Mouse (Mus musculus) CH12.LX (cell line): Measurements from ENCODE around the gene Obp2b. TPM values are rescaled to one million over a fixed set of nuclear protein-coding genes. Genes with fewer than 3 reads are reported as not detected.

Experiments used
- DNase-seq: peaks from one replicate; pipeline ENCODE4 v3.0.0-alpha.2; 2013; ENCODE audit errors: extremely low read depth
- H3K27ac ChIP-seq: 2 replicates; pipeline ENCODE4 v1.5.1; 2012; ENCODE audit warnings: low read depth, mild to moderate bottlenecking, control low read depth, moderate library complexity; ENCODE audit not compliant: insufficient read depth
- H3K27me3 ChIP-seq: replicated peaks from 2 replicates; pipeline ENCODE3; 2012; ENCODE audit warnings: inconsistent platforms
- H3K36me3 ChIP-seq, 2 experiments: replicated peaks in 1 of 2; 2 replicates each; pipeline versions ENCODE3 to v1.6.1; 2012; ENCODE audit warnings: inconsistent platforms in 1 of 2, low read length in 1 of 2, mild to moderate bottlenecking in 1 of 2, mixed read lengths in 1 of 2, moderate library complexity in 1 of 2; ENCODE audit not compliant: control insufficient read depth in 1 of 2, insufficient read depth in 1 of 2
- H3K4me1 ChIP-seq, 2 experiments: 2 replicates each; pipeline ENCODE4 v1.6.1; 2012; ENCODE audit warnings: inconsistent platforms in 1 of 2, moderate library complexity in 1 of 2; ENCODE audit not compliant: insufficient read depth in 2 of 2, control insufficient read depth in 1 of 2
- H3K4me2 ChIP-seq: 2 replicates; pipeline ENCODE4 v1.6.1; 2012; ENCODE audit warnings: low read depth, mild to moderate bottlenecking, control low read depth; ENCODE audit not compliant: poor library complexity, insufficient read depth, severe bottlenecking
- H3K4me3 ChIP-seq, 3 experiments: fragments of 150-350 bp in 1 of 3; sonication (generic) in 1 of 3; replicated peaks in 1 of 3; 2 replicates each; pipeline versions ENCODE3 to v1.5.1; 2011 to 2012; ENCODE audit warnings: low read depth in 2 of 3, low read length in 2 of 3, mild to moderate bottlenecking in 2 of 3, moderate library complexity in 2 of 3, control low read depth in 1 of 3, improper control_type of control experiment in 1 of 3, inconsistent platforms in 1 of 3, mixed read lengths in 1 of 3; ENCODE audit not compliant: poor library complexity in 1 of 3
- H3K79me2 ChIP-seq: replicated peaks from 2 replicates; pipeline ENCODE4 v1.6.1; 2012; ENCODE audit warnings: mild to moderate bottlenecking, moderate library complexity; ENCODE audit not compliant: control insufficient read depth, poor library complexity, insufficient read depth, severe bottlenecking; ENCODE audit errors: extremely low read depth
- H3K9ac ChIP-seq: 2 replicates; pipeline ENCODE4 v1.6.1; 2012; ENCODE audit warnings: low read depth, mild to moderate bottlenecking, control low read depth, moderate library complexity; ENCODE audit not compliant: insufficient read depth
- H3K9me3 ChIP-seq: replicated peaks from 2 replicates; pipeline ENCODE3; 2012; ENCODE audit warnings: low read length, inconsistent platforms, mixed read lengths
- CHD1 ChIP-seq: IDR thresholded peaks from 2 replicates; pipeline ENCODE4 v1.6.1; 2012; ENCODE audit warnings: low read depth, low read length, improper control_type of control experiment, inconsistent platforms
- CTCF ChIP-seq, 2 experiments: IDR thresholded peaks in 1 of 2; conservative IDR thresholded peaks in 1 of 2; 2 replicates each; pipeline ENCODE4 v1.5.1; 2011 to 2012; ENCODE audit warnings: low read depth in 2 of 2, low read length in 2 of 2, improper control_type of control experiment in 1 of 2, inconsistent platforms in 1 of 2, mild to moderate bottlenecking in 1 of 2, moderate library complexity in 1 of 2
- ELF1 ChIP-seq: IDR thresholded peaks from 2 replicates; pipeline ENCODE4 v1.6.1; 2014; ENCODE audit warnings: low read depth, mild to moderate bottlenecking, inconsistent platforms, low read length, improper control_type of control experiment
- GABPA ChIP-seq: IDR thresholded peaks from 2 replicates; pipeline ENCODE4 v1.6.1; 2012; ENCODE audit warnings: low read depth, low read length, improper control_type of control experiment, inconsistent platforms; ENCODE audit not compliant: insufficient replicate concordance
- JUND ChIP-seq: conservative IDR thresholded peaks from 2 replicates; pipeline ENCODE4 v1.6.1; 2011; ENCODE audit warnings: low read depth, low read length, improper control_type of control experiment
- MAX ChIP-seq: IDR thresholded peaks from 2 replicates; pipeline ENCODE4 v1.6.1; 2011; ENCODE audit warnings: low read length, improper control_type of control experiment
- MEF2A ChIP-seq: IDR thresholded peaks from 2 replicates; pipeline ENCODE4 v1.6.1; 2014; ENCODE audit warnings: low read depth, mild to moderate bottlenecking, inconsistent platforms, low read length, improper control_type of control experiment, borderline replicate concordance
- MYC ChIP-seq: IDR thresholded peaks from 2 replicates; pipeline ENCODE4 v1.6.1; 2011; ENCODE audit warnings: low read depth, mild to moderate bottlenecking, improper control_type of control experiment, low read length
- NELFE ChIP-seq: IDR thresholded peaks from 2 replicates; pipeline ENCODE4 v1.6.1; 2011; ENCODE audit warnings: low read depth, low read length, improper control_type of control experiment
- NRF1 ChIP-seq: IDR thresholded peaks from 2 replicates; pipeline ENCODE4 v1.6.1; 2014; ENCODE audit warnings: low read depth, mild to moderate bottlenecking, inconsistent platforms, low read length, improper control_type of control experiment, moderate library complexity
- POLR2A ChIP-seq: IDR thresholded peaks from 2 replicates; pipeline ENCODE4 v1.6.1; 2011; ENCODE audit warnings: low read depth, mild to moderate bottlenecking, improper control_type of control experiment, low read length
- POLR2AphosphoS2 ChIP-seq: IDR thresholded peaks from 2 replicates; pipeline ENCODE4 v1.6.1; 2011; ENCODE audit warnings: low read depth, low read length, improper control_type of control experiment
- RAD21 ChIP-seq: IDR thresholded peaks from 2 replicates; pipeline ENCODE4 v1.6.1; 2011; ENCODE audit warnings: low read depth, mild to moderate bottlenecking, low read length, improper control_type of control experiment, moderate library complexity
- RCOR1 ChIP-seq: conservative IDR thresholded peaks from 2 replicates; pipeline ENCODE4 v1.6.1; 2012; ENCODE audit warnings: low read depth, mild to moderate bottlenecking, inconsistent platforms, low read length, improper control_type of control experiment
- SIN3A ChIP-seq: IDR thresholded peaks from 2 replicates; pipeline ENCODE4 v1.6.1; 2012; ENCODE audit warnings: low read length, improper control_type of control experiment, inconsistent platforms
- SMC3 ChIP-seq: IDR thresholded peaks from 2 replicates; pipeline ENCODE4 v1.6.1; 2011; ENCODE audit warnings: low read depth, low read length, improper control_type of control experiment
- UBTF ChIP-seq: IDR thresholded peaks from 2 replicates; pipeline ENCODE4 v1.6.1; 2012; ENCODE audit warnings: low read depth, mild to moderate bottlenecking, inconsistent platforms, low read length, improper control_type of control experiment, moderate library complexity
- USF2 ChIP-seq: conservative IDR thresholded peaks from 2 replicates; pipeline ENCODE4 v1.6.1; 2011; ENCODE audit warnings: low read depth, low read length, improper control_type of control experiment
- ZKSCAN1 ChIP-seq: IDR thresholded peaks from 2 replicates; pipeline ENCODE4 v1.6.1; 2012; ENCODE audit warnings: low read depth, inconsistent platforms, low read length, improper control_type of control experiment, borderline replicate concordance
- ZMIZ1 ChIP-seq: IDR thresholded peaks from 2 replicates; pipeline ENCODE4 v1.6.1; 2012; ENCODE audit warnings: low read depth, mild to moderate bottlenecking, inconsistent platforms, low read length, improper control_type of control experiment
- dilution Hi-C: fragments of 300-500 bp; cut with MboI; formaldehyde crosslinking; loops from 2 replicates; pipeline ENCODE4 v1.14.3; 2020; ENCODE audit warnings: low sequenced_read_pairs; ENCODE audit not compliant: extremely low pct_unique_long_range_greater_than_20kb, extremely low pct_ligation_motif_present
- in situ Hi-C: fragments of 300-500 bp; cut with MboI; formaldehyde crosslinking; loops from 3 replicates; pipeline ENCODE4 v1.14.3; 2019; ENCODE audit warnings: low sequenced_read_pairs, low pct_ligation_motif_present, low pct_unique_long_range_greater_than_20kb, mixed read lengths
- polyA plus RNA-seq: library from polyadenylated mRNA; unstranded; fragments of >175 nt; gene quantifications from 2 replicates; pipeline ENCODE4 v1.2.1, GENCODE M21; 2012; ENCODE audit warnings: low read depth; ENCODE audit not compliant: insufficient read length
- total RNA-seq, 2 experiments: library from RNA; depleted of rRNA; stranded (reverse); fragments of 300-350 nt in 1 of 2; fragments of >200 nt in 1 of 2; gene quantifications; 2 replicates each; pipeline ENCODE4 v1.2.3; 2012 to 2014

Gene Obp2b
- total and polyA plus RNA-seq, 3 experiments, result not detected

DNA sequence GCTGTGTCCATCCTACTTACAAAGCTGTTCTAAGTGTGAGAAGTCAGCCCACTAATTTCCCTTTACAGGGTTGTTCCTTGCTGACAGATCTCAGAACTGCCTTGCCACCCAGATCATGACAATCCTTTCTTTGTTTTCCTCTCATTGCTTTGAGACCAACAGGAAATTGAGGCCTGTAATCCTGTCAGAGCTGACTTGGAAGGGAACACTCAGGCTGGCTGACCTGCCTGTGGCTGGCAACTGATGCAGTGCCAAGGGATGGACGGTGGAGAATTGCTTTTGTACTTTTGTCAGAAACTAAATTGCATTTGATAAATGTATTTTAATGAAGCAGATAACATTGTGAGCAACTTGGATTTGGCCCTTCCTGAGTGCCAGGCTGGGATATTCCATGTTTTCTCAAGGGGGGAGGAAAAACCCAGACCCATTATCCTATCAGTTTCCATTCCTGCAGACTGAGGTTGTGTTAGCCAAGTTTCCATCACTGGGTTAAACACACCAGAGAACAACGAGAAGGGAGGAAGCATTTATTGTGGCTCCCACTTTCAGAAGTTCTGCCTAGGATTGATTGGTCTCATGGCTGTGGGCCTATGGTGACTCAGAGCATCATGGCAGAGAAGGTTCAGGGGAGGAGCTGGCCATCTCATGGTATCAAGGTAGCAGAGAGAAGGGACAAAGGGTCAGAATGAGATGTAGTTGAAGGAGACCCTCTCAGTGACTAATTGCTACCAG is 3.4 kb upstream of the Obp2b start:
- TF ChIP-seq MAX (no peak), ZMIZ1 (no peak), CTCF (conservative IDR thresholded peaks at IDR 0.05 in 1 of 2, IDR thresholded peaks at IDR 0.05 in 1 of 2; ENCODE audit: low read depth in 2 of 2, low read length in 2 of 2) (no peak), SIN3A (no peak), USF2 (no peak), POLR2AphosphoS2 (no peak), ZKSCAN1 (no peak), UBTF (no peak), MEF2A (no peak)
- TF ChIP-seq, all 38 proteins: peak for 0
- no peak for DNase-seq
- dilution Hi-C loops, result no loop called here
- Histone ChIP-seq H3K36me3 (no peaks in the 10 kb centered on the region), H3K79me2 (no peaks in the 10 kb centered on the region), H3K9me3 (peaks cover 4% of the 10 kb centered on the region), H3K4me1 (no peaks in the 10 kb centered on the region), H3K27me3 (peaks cover 68% of the 10 kb centered on the region), H3K9ac (no peak overlapping the region), H3K4me2 (no peak overlapping the region), H3K27ac (no peak overlapping the region), H3K4me3 (no peak overlapping the region)
- in situ Hi-C loops, result no loop called here

DNA sequence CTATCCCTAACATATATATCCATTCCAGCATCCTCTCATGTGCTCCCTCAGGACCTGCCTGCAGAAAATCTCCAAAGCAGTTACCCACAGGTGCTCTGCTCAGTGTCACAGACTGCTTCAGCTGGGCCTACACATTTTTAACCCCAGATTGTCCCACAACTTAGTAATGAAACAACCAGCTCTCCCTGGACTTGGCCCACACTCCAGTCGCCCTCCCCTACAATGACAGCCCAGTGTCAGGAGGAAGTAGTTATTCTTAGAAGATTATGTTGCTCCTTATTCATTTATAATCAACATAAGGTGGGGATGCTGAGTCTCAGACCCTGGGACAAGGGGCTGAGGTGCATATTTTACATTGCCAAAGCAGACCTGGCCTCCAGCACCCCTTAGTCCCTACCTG is 4.9 kb downstream of the Obp2b start:
- H3K27me3 ChIP-seq, result peaks cover 31% of the 10 kb centered on the region
- H3K9me3 ChIP-seq, result no peaks in the 10 kb centered on the region
- TF ChIP-seq SIN3A (no peak), ZKSCAN1 (no peak), NRF1 (no peak), GABPA (no peak), NELFE (no peak), ELF1 (no peak), MYC (no peak), CHD1 (no peak), POLR2AphosphoS2 (no peak), RCOR1 (no peak), JUND (no peak), SMC3 (no peak), POLR2A (no peak), RAD21 (no peak)
- TF ChIP-seq, all 38 proteins: peak for 0
- Histone ChIP-seq H3K4me1 (no peaks in the 10 kb centered on the region), H3K4me3 (no peak overlapping the region), H3K9ac (no peak overlapping the region), H3K4me2 (no peak overlapping the region), H3K36me3 (no peaks in the 10 kb centered on the region), H3K79me2 (no peaks in the 10 kb centered on the region), H3K27ac (no peak overlapping the region)
- in situ Hi-C loops, result no loop called here
- dilution Hi-C loops, result no loop called here
- DNase-seq, result no peak
